Mouse (Mus musculus) adipocyte (in vitro differentiated cells): ENCODE data around the gene Prmt7.

Experiments
- DNase-seq: peaks from one replicate; pipeline ENCODE4 v3.0.0-alpha.2; 2016; ENCODE audit warnings: low spot score

Prmt7 gene

GRCm38 (mm10) chr8:106292484-106293396 lies 82.0 kb downstream of the Prmt7 start:
- DNase-seq = no peak

GRCm38 (mm10) chr8:106298261-106298660 lies 87.5 kb downstream of the Prmt7 start:
- DNase-seq = no peak

GRCm38 (mm10) chr8:106298846-106299245 lies 88.1 kb downstream of the Prmt7 start:
- no peak for DNase-seq

DNA sequence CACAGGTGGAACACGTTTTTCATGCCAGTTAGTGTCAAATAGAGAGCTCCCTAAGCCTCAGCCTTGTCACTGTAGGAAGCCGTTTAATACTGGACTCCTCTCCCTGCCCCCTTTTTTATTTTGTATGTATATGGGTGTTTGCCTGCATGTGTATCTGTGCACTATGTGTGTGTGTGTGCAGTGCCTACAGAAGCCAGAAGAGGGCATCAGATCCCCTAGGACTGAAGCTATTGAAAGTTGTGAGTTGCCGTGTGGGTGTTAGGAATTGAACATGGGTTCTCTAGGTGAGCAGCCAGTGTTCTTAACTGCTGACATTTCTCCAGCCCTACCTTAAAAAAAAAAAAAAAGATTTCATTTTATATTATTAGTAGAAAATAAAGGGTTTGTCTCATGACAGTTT lies 89.0 kb downstream of the Prmt7 start:
- no peak for DNase-seq

- DNase-seq = no peak
Observed at GRCm38 (mm10) chr8:106300739-106301715, 90.3 kb downstream of the Prmt7 start.
